Mouse (Mus musculus) CH12.LX (cell line): ENCODE data around the gene Sh2b1. TPM values are rescaled to one million over a fixed set of nuclear protein-coding genes. Genes with fewer than 3 reads are reported as not detected.
A peak's percentile ranks its signal among the peaks of the same experiment; 100 is the strongest.

Source experiments
- DNase-seq: peaks from one replicate; pipeline ENCODE4 v3.0.0-alpha.2; 2013; ENCODE audit errors: extremely low read depth
- H3K27ac ChIP-seq: 2 replicates; pipeline ENCODE4 v1.5.1; 2012; ENCODE audit warnings: low read depth, mild to moderate bottlenecking, control low read depth, moderate library complexity; ENCODE audit not compliant: insufficient read depth
- H3K27me3 ChIP-seq: replicated peaks from 2 replicates; pipeline ENCODE3; 2012; ENCODE audit warnings: inconsistent platforms
- H3K36me3 ChIP-seq, 2 experiments: replicated peaks in 1 of 2; 2 replicates each; pipeline versions ENCODE3 to v1.6.1; 2012; ENCODE audit warnings: inconsistent platforms in 1 of 2, low read length in 1 of 2, mild to moderate bottlenecking in 1 of 2, mixed read lengths in 1 of 2, moderate library complexity in 1 of 2; ENCODE audit not compliant: control insufficient read depth in 1 of 2, insufficient read depth in 1 of 2
- H3K4me1 ChIP-seq, 2 experiments: 2 replicates each; pipeline ENCODE4 v1.6.1; 2012; ENCODE audit warnings: inconsistent platforms in 1 of 2, moderate library complexity in 1 of 2; ENCODE audit not compliant: insufficient read depth in 2 of 2, control insufficient read depth in 1 of 2
- H3K4me2 ChIP-seq: 2 replicates; pipeline ENCODE4 v1.6.1; 2012; ENCODE audit warnings: low read depth, mild to moderate bottlenecking, control low read depth; ENCODE audit not compliant: poor library complexity, insufficient read depth, severe bottlenecking
- H3K4me3 ChIP-seq, 3 experiments: fragments of 150-350 bp in 1 of 3; sonication (generic) in 1 of 3; replicated peaks in 1 of 3; 2 replicates each; pipeline versions ENCODE3 to v1.5.1; 2011 to 2012; ENCODE audit warnings: low read depth in 2 of 3, low read length in 2 of 3, mild to moderate bottlenecking in 2 of 3, moderate library complexity in 2 of 3, control low read depth in 1 of 3, improper control_type of control experiment in 1 of 3, inconsistent platforms in 1 of 3, mixed read lengths in 1 of 3; ENCODE audit not compliant: poor library complexity in 1 of 3
- H3K79me2 ChIP-seq: replicated peaks from 2 replicates; pipeline ENCODE4 v1.6.1; 2012; ENCODE audit warnings: mild to moderate bottlenecking, moderate library complexity; ENCODE audit not compliant: control insufficient read depth, poor library complexity, insufficient read depth, severe bottlenecking; ENCODE audit errors: extremely low read depth
- H3K9ac ChIP-seq: 2 replicates; pipeline ENCODE4 v1.6.1; 2012; ENCODE audit warnings: low read depth, mild to moderate bottlenecking, control low read depth, moderate library complexity; ENCODE audit not compliant: insufficient read depth
- H3K9me3 ChIP-seq: replicated peaks from 2 replicates; pipeline ENCODE3; 2012; ENCODE audit warnings: low read length, inconsistent platforms, mixed read lengths
- CHD2 ChIP-seq: IDR thresholded peaks from 2 replicates; pipeline ENCODE4 v1.6.1; 2011; ENCODE audit warnings: low read length, improper control_type of control experiment
- E2F4 ChIP-seq: IDR thresholded peaks from 2 replicates; pipeline ENCODE4 v1.6.1; 2011; ENCODE audit warnings: low read depth, low read length, improper control_type of control experiment; ENCODE audit not compliant: insufficient replicate concordance
- EP300 ChIP-seq: IDR thresholded peaks from 2 replicates; pipeline ENCODE4 v1.6.1; 2011; ENCODE audit warnings: low read length, improper control_type of control experiment
- GABPA ChIP-seq: IDR thresholded peaks from 2 replicates; pipeline ENCODE4 v1.6.1; 2012; ENCODE audit warnings: low read depth, low read length, improper control_type of control experiment, inconsistent platforms; ENCODE audit not compliant: insufficient replicate concordance
- HCFC1 ChIP-seq: IDR thresholded peaks from 2 replicates; pipeline ENCODE4 v1.6.1; 2012; ENCODE audit warnings: low read depth, mild to moderate bottlenecking, inconsistent platforms, low read length, improper control_type of control experiment
- JUN ChIP-seq: IDR thresholded peaks from 2 replicates; pipeline ENCODE4 v1.6.1; 2011; ENCODE audit warnings: low read depth, mild to moderate bottlenecking, low read length, improper control_type of control experiment, moderate library complexity; ENCODE audit not compliant: insufficient read depth
- KAT2A ChIP-seq: IDR thresholded peaks from 2 replicates; pipeline ENCODE4 v1.6.1; 2012; ENCODE audit warnings: low read length, improper control_type of control experiment, inconsistent platforms; ENCODE audit not compliant: insufficient replicate concordance
- MAZ ChIP-seq: IDR thresholded peaks from 2 replicates; pipeline ENCODE4 v1.6.1; 2012; ENCODE audit warnings: low read depth, mild to moderate bottlenecking, inconsistent platforms, low read length, improper control_type of control experiment, moderate library complexity
- MEF2A ChIP-seq: IDR thresholded peaks from 2 replicates; pipeline ENCODE4 v1.6.1; 2014; ENCODE audit warnings: low read depth, mild to moderate bottlenecking, inconsistent platforms, low read length, improper control_type of control experiment, borderline replicate concordance
- MXI1 ChIP-seq: IDR thresholded peaks from 2 replicates; pipeline ENCODE4 v1.6.1; 2011; ENCODE audit warnings: mild to moderate bottlenecking, low read depth, low read length, improper control_type of control experiment
- MYC ChIP-seq: IDR thresholded peaks from 2 replicates; pipeline ENCODE4 v1.6.1; 2011; ENCODE audit warnings: low read depth, mild to moderate bottlenecking, improper control_type of control experiment, low read length
- NRF1 ChIP-seq: IDR thresholded peaks from 2 replicates; pipeline ENCODE4 v1.6.1; 2014; ENCODE audit warnings: low read depth, mild to moderate bottlenecking, inconsistent platforms, low read length, improper control_type of control experiment, moderate library complexity
- POLR2A ChIP-seq: IDR thresholded peaks from 2 replicates; pipeline ENCODE4 v1.6.1; 2011; ENCODE audit warnings: low read depth, mild to moderate bottlenecking, improper control_type of control experiment, low read length
- POLR2AphosphoS2 ChIP-seq: IDR thresholded peaks from 2 replicates; pipeline ENCODE4 v1.6.1; 2011; ENCODE audit warnings: low read depth, low read length, improper control_type of control experiment
- RAD21 ChIP-seq: IDR thresholded peaks from 2 replicates; pipeline ENCODE4 v1.6.1; 2011; ENCODE audit warnings: low read depth, mild to moderate bottlenecking, low read length, improper control_type of control experiment, moderate library complexity
- RCOR1 ChIP-seq: conservative IDR thresholded peaks from 2 replicates; pipeline ENCODE4 v1.6.1; 2012; ENCODE audit warnings: low read depth, mild to moderate bottlenecking, inconsistent platforms, low read length, improper control_type of control experiment
- SIN3A ChIP-seq: IDR thresholded peaks from 2 replicates; pipeline ENCODE4 v1.6.1; 2012; ENCODE audit warnings: low read length, improper control_type of control experiment, inconsistent platforms
- SMC3 ChIP-seq: IDR thresholded peaks from 2 replicates; pipeline ENCODE4 v1.6.1; 2011; ENCODE audit warnings: low read depth, low read length, improper control_type of control experiment
- TBP ChIP-seq: conservative IDR thresholded peaks from 2 replicates; pipeline ENCODE4 v1.6.1; 2011; ENCODE audit warnings: low read depth, low read length, improper control_type of control experiment
- TCF12 ChIP-seq: IDR thresholded peaks from 2 replicates; pipeline ENCODE4 v1.6.1; 2014; ENCODE audit warnings: low read depth, mild to moderate bottlenecking, inconsistent platforms, low read length, improper control_type of control experiment
- USF2 ChIP-seq: conservative IDR thresholded peaks from 2 replicates; pipeline ENCODE4 v1.6.1; 2011; ENCODE audit warnings: low read depth, low read length, improper control_type of control experiment
- ZC3H11A ChIP-seq: IDR thresholded peaks from 2 replicates; pipeline ENCODE4 v1.6.1; 2012; ENCODE audit warnings: low read depth, mild to moderate bottlenecking, inconsistent platforms, low read length, improper control_type of control experiment
- ZMIZ1 ChIP-seq: IDR thresholded peaks from 2 replicates; pipeline ENCODE4 v1.6.1; 2012; ENCODE audit warnings: low read depth, mild to moderate bottlenecking, inconsistent platforms, low read length, improper control_type of control experiment
- ZNF384 ChIP-seq: IDR thresholded peaks from 2 replicates; pipeline ENCODE4 v1.6.1; 2012; ENCODE audit warnings: low read depth, low read length, improper control_type of control experiment, inconsistent platforms
- dilution Hi-C: fragments of 300-500 bp; cut with MboI; formaldehyde crosslinking; loops from 2 replicates; pipeline ENCODE4 v1.14.3; 2020; ENCODE audit warnings: low sequenced_read_pairs; ENCODE audit not compliant: extremely low pct_unique_long_range_greater_than_20kb, extremely low pct_ligation_motif_present
- in situ Hi-C: fragments of 300-500 bp; cut with MboI; formaldehyde crosslinking; loops from 3 replicates; pipeline ENCODE4 v1.14.3; 2019; ENCODE audit warnings: low sequenced_read_pairs, low pct_ligation_motif_present, low pct_unique_long_range_greater_than_20kb, mixed read lengths
- polyA plus RNA-seq: library from polyadenylated mRNA; unstranded; fragments of >175 nt; gene quantifications from 2 replicates; pipeline ENCODE4 v1.2.1, GENCODE M21; 2012; ENCODE audit warnings: low read depth; ENCODE audit not compliant: insufficient read length
- total RNA-seq, 2 experiments: library from RNA; depleted of rRNA; stranded (reverse); fragments of 300-350 nt in 1 of 2; fragments of >200 nt in 1 of 2; gene quantifications; 2 replicates each; pipeline ENCODE4 v1.2.3; 2012 to 2014

The Sh2b1 gene
- total and polyA plus RNA-seq, 3 experiments: 5.2 to 31.3 (median 13.4) TPM

- no peaks in the 10 kb centered on the region for H3K9me3 ChIP-seq
- H3K27ac ChIP-seq: no peak overlapping the region
- no peak for DNase-seq
- no peak overlapping the region for H3K4me3 ChIP-seq
- dilution Hi-C loops (no loop called here), in situ Hi-C loops (no loop called here)
- TF ChIP-seq POLR2AphosphoS2 (no peak), NRF1 (no peak), MEF2A (no peak), JUN (no peak), SMC3 (no peak), HCFC1 (no peak), USF2 (no peak), ZC3H11A (no peak), MYC (no peak), TCF12 (no peak), ZMIZ1 (no peak), SIN3A (no peak), KAT2A (no peak), MXI1 (no peak), TBP (no peak), E2F4 (no peak), MAZ (no peak)
- no peaks in the 10 kb centered on the region for H3K79me2 ChIP-seq
- H3K36me3 ChIP-seq: peaks cover 46 to 67% of the 10 kb centered on the region in 2 experiments
- no peaks in the 10 kb centered on the region for H3K27me3 ChIP-seq
- no peak overlapping the region for H3K9ac ChIP-seq
- no peak overlapping the region for H3K4me2 ChIP-seq
- peaks cover 2 to 87% of the 10 kb centered on the region in 2 experiments; a peak in 3 of 4 replicates for H3K4me1 ChIP-seq
Observed at GRCm38 (mm10) chr7:126466707-126467106, 8.5 kb downstream of the Sh2b1 start.

- H3K4me3 ChIP-seq: no peak overlapping the region
- DNase-seq: no peak
- peaks cover 2 to 85% of the 10 kb centered on the region in 2 experiments; a peak in 3 of 4 replicates for H3K4me1 ChIP-seq
- TF ChIP-seq POLR2A (no peak), EP300 (no peak), RCOR1 (no peak), SMC3 (no peak), ZMIZ1 (no peak), RAD21 (no peak), GABPA (no peak), POLR2AphosphoS2 (no peak), ZNF384 (no peak), CHD2 (no peak), TCF12 (no peak)
- TF ChIP-seq, all 38 proteins: peak for 0
- no peak overlapping the region for H3K4me2 ChIP-seq
- peaks cover 41 to 61% of the 10 kb centered on the region in 2 experiments for H3K36me3 ChIP-seq
- dilution Hi-C loops (no loop called here), in situ Hi-C loops (no loop called here)
- no peaks in the 10 kb centered on the region for H3K27me3 ChIP-seq
- H3K9ac ChIP-seq: no peak overlapping the region
- H3K9me3 ChIP-seq: no peaks in the 10 kb centered on the region
- peak overlapping the region; percentile 18; the same call in 1 of the 2 replicates for H3K27ac ChIP-seq
- no peaks in the 10 kb centered on the region for H3K79me2 ChIP-seq
Observed at GRCm38 (mm10) chr7:126466116-126466515, 9.1 kb downstream of the Sh2b1 start.
